ENCODE assay signal across 27 mouse cellular contexts in the genomic region with DNA sequence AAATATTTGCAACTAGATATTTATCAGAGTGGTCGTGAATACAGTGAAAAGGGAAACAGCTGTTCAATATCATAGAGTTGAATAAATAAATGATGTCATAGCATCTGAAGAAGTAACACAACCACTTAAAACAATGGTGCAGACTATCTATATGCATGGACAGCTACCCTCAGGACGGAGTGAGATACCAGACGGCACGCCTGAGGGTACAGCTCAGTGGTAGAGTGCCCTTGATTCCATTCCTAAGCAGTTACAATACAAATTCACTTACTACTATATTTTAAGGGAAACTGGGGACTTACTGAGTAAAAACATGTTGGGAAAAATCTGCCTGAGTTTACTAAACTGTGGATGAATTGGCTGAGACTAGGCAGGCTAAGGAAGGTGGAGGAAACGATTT. TPM values are rescaled to one million over a fixed set of nuclear protein-coding genes. Genes with fewer than 3 reads are reported as not detected.
"Had no signal": no experiment of that assay in that cellular context is flagged by ENCODE, and none has a peak within 500 bp of the region (broad histone marks: within the 10 kb centered on the region; RNA-seq: fewer than 3 reads in every experiment).

No protein-coding gene starts in this region.

- H3K36me3 ChIP-seq: embryonic facial prominence, embryonic 10.5 days; embryonic facial prominence, embryonic 12.5 days; embryonic facial prominence, embryonic 13.5 days; embryonic facial prominence, embryonic 15.5 days; forebrain, embryonic 10.5 days; forebrain, embryonic 12.5 days; forebrain, embryonic 15.5 days had no signal

- ATAC-seq: forebrain, embryonic 13.5 days; forebrain, embryonic 14.5 days; forebrain, embryonic 15.5 days; forebrain, embryonic 16.5 days; forebrain, postnatal 0 days had no signal

- H3K27me3 ChIP-seq: embryonic facial prominence, embryonic 12.5 days; embryonic facial prominence, embryonic 13.5 days; embryonic facial prominence, embryonic 15.5 days; forebrain, embryonic 12.5 days; forebrain, embryonic 13.5 days; forebrain, embryonic 15.5 days had no signal

- H3K9me3 ChIP-seq: embryonic facial prominence, embryonic 10.5 days; embryonic facial prominence, embryonic 12.5 days; embryonic facial prominence, embryonic 13.5 days; embryonic facial prominence, embryonic 15.5 days; forebrain, embryonic 10.5 days; forebrain, embryonic 12.5 days; forebrain, embryonic 13.5 days; forebrain, embryonic 15.5 days had no signal

- H3K9ac ChIP-seq: embryonic facial prominence, embryonic 12.5 days; embryonic facial prominence, embryonic 13.5 days; embryonic facial prominence, embryonic 15.5 days; forebrain, embryonic 12.5 days; forebrain, embryonic 13.5 days; forebrain, embryonic 15.5 days; forebrain, postnatal 0 days had no signal

- H3K4me3 ChIP-seq: embryonic facial prominence, embryonic 10.5 days; embryonic facial prominence, embryonic 12.5 days; embryonic facial prominence, embryonic 13.5 days; embryonic facial prominence, embryonic 15.5 days; erythroblast, embryonic 14.5 days; forebrain, embryonic 10.5 days; forebrain, embryonic 12.5 days; forebrain, embryonic 13.5 days; forebrain, embryonic 15.5 days; gastrocnemius, adult 2 months; heart, adult 2 months had no signal

- H3K27ac ChIP-seq: embryonic facial prominence, embryonic 10.5 days; embryonic facial prominence, embryonic 12.5 days; embryonic facial prominence, embryonic 13.5 days; embryonic facial prominence, embryonic 15.5 days; forebrain, embryonic 10.5 days; forebrain, embryonic 12.5 days; forebrain, embryonic 13.5 days; forebrain, embryonic 15.5 days; gastrocnemius, adult 2 months; heart, adult 2 months had no signal

- H3K4me1 ChIP-seq: embryonic facial prominence, embryonic 10.5 days; embryonic facial prominence, embryonic 12.5 days; embryonic facial prominence, embryonic 13.5 days; embryonic facial prominence, embryonic 15.5 days; forebrain, embryonic 13.5 days had no signal

- DNase-seq: cerebellum, adult 9-10 months; cerebellum, adult 9-11 months; cerebellum, postnatal 10 days; cerebellum, postnatal 14 days; cerebellum, postnatal 25 days; cerebellum, postnatal 36 days; embryo, embryonic 11 days; forebrain, postnatal 0 days; gastrocnemius, adult 2 months; gastrocnemius, postnatal 10 days; gastrocnemius, postnatal 14 days; gastrocnemius, postnatal 25 days; gastrocnemius, postnatal 36 days; heart, adult 11 months; heart, adult 18-20 months; heart, adult 2 months had no signal

- H3K4me2 ChIP-seq: embryonic facial prominence, embryonic 12.5 days; embryonic facial prominence, embryonic 13.5 days; embryonic facial prominence, embryonic 15.5 days; forebrain, embryonic 12.5 days; forebrain, embryonic 13.5 days; forebrain, embryonic 15.5 days had no signal

RNA-seq across cellular contexts. Expression of gene Tac1, which starts 43.7 kb away (rescaled TPM):
- polyA plus RNA-seq: erythroblast, embryonic 14.5 days had no signal
